Mouse (Mus musculus) CH12.LX (cell line): Measurements from ENCODE around the gene Rsu1. TPM values are rescaled to one million over a fixed set of nuclear protein-coding genes. Genes with fewer than 3 reads are reported as not detected.
A peak's percentile ranks its signal among the peaks of the same experiment; 100 is the strongest.

Experiments
- DNase-seq: peaks from one replicate; pipeline ENCODE4 v3.0.0-alpha.2; 2013; ENCODE audit errors: extremely low read depth
- H3K27ac ChIP-seq: 2 replicates; pipeline ENCODE4 v1.5.1; 2012; ENCODE audit warnings: low read depth, mild to moderate bottlenecking, control low read depth, moderate library complexity; ENCODE audit not compliant: insufficient read depth
- H3K27me3 ChIP-seq: replicated peaks from 2 replicates; pipeline ENCODE3; 2012; ENCODE audit warnings: inconsistent platforms
- H3K36me3 ChIP-seq, 2 experiments: replicated peaks in 1 of 2; 2 replicates each; pipeline versions ENCODE3 to v1.6.1; 2012; ENCODE audit warnings: inconsistent platforms in 1 of 2, low read length in 1 of 2, mild to moderate bottlenecking in 1 of 2, mixed read lengths in 1 of 2, moderate library complexity in 1 of 2; ENCODE audit not compliant: control insufficient read depth in 1 of 2, insufficient read depth in 1 of 2
- H3K4me1 ChIP-seq, 2 experiments: 2 replicates each; pipeline ENCODE4 v1.6.1; 2012; ENCODE audit warnings: inconsistent platforms in 1 of 2, moderate library complexity in 1 of 2; ENCODE audit not compliant: insufficient read depth in 2 of 2, control insufficient read depth in 1 of 2
- H3K4me2 ChIP-seq: 2 replicates; pipeline ENCODE4 v1.6.1; 2012; ENCODE audit warnings: low read depth, mild to moderate bottlenecking, control low read depth; ENCODE audit not compliant: poor library complexity, insufficient read depth, severe bottlenecking
- H3K4me3 ChIP-seq, 3 experiments: fragments of 150-350 bp in 1 of 3; sonication (generic) in 1 of 3; replicated peaks in 1 of 3; 2 replicates each; pipeline versions ENCODE3 to v1.5.1; 2011 to 2012; ENCODE audit warnings: low read depth in 2 of 3, low read length in 2 of 3, mild to moderate bottlenecking in 2 of 3, moderate library complexity in 2 of 3, control low read depth in 1 of 3, improper control_type of control experiment in 1 of 3, inconsistent platforms in 1 of 3, mixed read lengths in 1 of 3; ENCODE audit not compliant: poor library complexity in 1 of 3
- H3K79me2 ChIP-seq: replicated peaks from 2 replicates; pipeline ENCODE4 v1.6.1; 2012; ENCODE audit warnings: mild to moderate bottlenecking, moderate library complexity; ENCODE audit not compliant: control insufficient read depth, poor library complexity, insufficient read depth, severe bottlenecking; ENCODE audit errors: extremely low read depth
- H3K9ac ChIP-seq: 2 replicates; pipeline ENCODE4 v1.6.1; 2012; ENCODE audit warnings: low read depth, mild to moderate bottlenecking, control low read depth, moderate library complexity; ENCODE audit not compliant: insufficient read depth
- H3K9me3 ChIP-seq: replicated peaks from 2 replicates; pipeline ENCODE3; 2012; ENCODE audit warnings: low read length, inconsistent platforms, mixed read lengths
- CHD2 ChIP-seq: IDR thresholded peaks from 2 replicates; pipeline ENCODE4 v1.6.1; 2011; ENCODE audit warnings: low read length, improper control_type of control experiment
- ELF1 ChIP-seq: IDR thresholded peaks from 2 replicates; pipeline ENCODE4 v1.6.1; 2014; ENCODE audit warnings: low read depth, mild to moderate bottlenecking, inconsistent platforms, low read length, improper control_type of control experiment
- ETS1 ChIP-seq: conservative IDR thresholded peaks from 2 replicates; pipeline ENCODE4 v1.6.1; 2012; ENCODE audit warnings: low read depth, mild to moderate bottlenecking, inconsistent platforms, low read length, improper control_type of control experiment, moderate library complexity
- HCFC1 ChIP-seq: IDR thresholded peaks from 2 replicates; pipeline ENCODE4 v1.6.1; 2012; ENCODE audit warnings: low read depth, mild to moderate bottlenecking, inconsistent platforms, low read length, improper control_type of control experiment
- JUND ChIP-seq: conservative IDR thresholded peaks from 2 replicates; pipeline ENCODE4 v1.6.1; 2011; ENCODE audit warnings: low read depth, low read length, improper control_type of control experiment
- KAT2A ChIP-seq: IDR thresholded peaks from 2 replicates; pipeline ENCODE4 v1.6.1; 2012; ENCODE audit warnings: low read length, improper control_type of control experiment, inconsistent platforms; ENCODE audit not compliant: insufficient replicate concordance
- MAX ChIP-seq: IDR thresholded peaks from 2 replicates; pipeline ENCODE4 v1.6.1; 2011; ENCODE audit warnings: low read length, improper control_type of control experiment
- MEF2A ChIP-seq: IDR thresholded peaks from 2 replicates; pipeline ENCODE4 v1.6.1; 2014; ENCODE audit warnings: low read depth, mild to moderate bottlenecking, inconsistent platforms, low read length, improper control_type of control experiment, borderline replicate concordance
- MXI1 ChIP-seq: IDR thresholded peaks from 2 replicates; pipeline ENCODE4 v1.6.1; 2011; ENCODE audit warnings: mild to moderate bottlenecking, low read depth, low read length, improper control_type of control experiment
- MYC ChIP-seq: IDR thresholded peaks from 2 replicates; pipeline ENCODE4 v1.6.1; 2011; ENCODE audit warnings: low read depth, mild to moderate bottlenecking, improper control_type of control experiment, low read length
- NRF1 ChIP-seq: IDR thresholded peaks from 2 replicates; pipeline ENCODE4 v1.6.1; 2014; ENCODE audit warnings: low read depth, mild to moderate bottlenecking, inconsistent platforms, low read length, improper control_type of control experiment, moderate library complexity
- POLR2A ChIP-seq: IDR thresholded peaks from 2 replicates; pipeline ENCODE4 v1.6.1; 2011; ENCODE audit warnings: low read depth, mild to moderate bottlenecking, improper control_type of control experiment, low read length
- SIN3A ChIP-seq: IDR thresholded peaks from 2 replicates; pipeline ENCODE4 v1.6.1; 2012; ENCODE audit warnings: low read length, improper control_type of control experiment, inconsistent platforms
- TBP ChIP-seq: conservative IDR thresholded peaks from 2 replicates; pipeline ENCODE4 v1.6.1; 2011; ENCODE audit warnings: low read depth, low read length, improper control_type of control experiment
- USF1 ChIP-seq: IDR thresholded peaks from 2 replicates; pipeline ENCODE4 v1.6.1; 2014; ENCODE audit warnings: low read depth, mild to moderate bottlenecking, inconsistent platforms, low read length, improper control_type of control experiment
- USF2 ChIP-seq: conservative IDR thresholded peaks from 2 replicates; pipeline ENCODE4 v1.6.1; 2011; ENCODE audit warnings: low read depth, low read length, improper control_type of control experiment
- ZKSCAN1 ChIP-seq: IDR thresholded peaks from 2 replicates; pipeline ENCODE4 v1.6.1; 2012; ENCODE audit warnings: low read depth, inconsistent platforms, low read length, improper control_type of control experiment, borderline replicate concordance
- ZMIZ1 ChIP-seq: IDR thresholded peaks from 2 replicates; pipeline ENCODE4 v1.6.1; 2012; ENCODE audit warnings: low read depth, mild to moderate bottlenecking, inconsistent platforms, low read length, improper control_type of control experiment
- dilution Hi-C: fragments of 300-500 bp; cut with MboI; formaldehyde crosslinking; loops from 2 replicates; pipeline ENCODE4 v1.14.3; 2020; ENCODE audit warnings: low sequenced_read_pairs; ENCODE audit not compliant: extremely low pct_unique_long_range_greater_than_20kb, extremely low pct_ligation_motif_present
- in situ Hi-C: fragments of 300-500 bp; cut with MboI; formaldehyde crosslinking; loops from 3 replicates; pipeline ENCODE4 v1.14.3; 2019; ENCODE audit warnings: low sequenced_read_pairs, low pct_ligation_motif_present, low pct_unique_long_range_greater_than_20kb, mixed read lengths
- polyA plus RNA-seq: library from polyadenylated mRNA; unstranded; fragments of >175 nt; gene quantifications from 2 replicates; pipeline ENCODE4 v1.2.1, GENCODE M21; 2012; ENCODE audit warnings: low read depth; ENCODE audit not compliant: insufficient read length
- total RNA-seq, 2 experiments: library from RNA; depleted of rRNA; stranded (reverse); fragments of 300-350 nt in 1 of 2; fragments of >200 nt in 1 of 2; gene quantifications; 2 replicates each; pipeline ENCODE4 v1.2.3; 2012 to 2014

The Rsu1 gene
- 29.5 and 33.0 TPM in 2 replicates for total RNA-seq (2012; rRNA removed)
- total RNA-seq (2014; rRNA removed), result 86.3 and 86.4 TPM in 2 replicates
- 102 and 108 TPM in 2 replicates for polyA plus RNA-seq

DNA sequence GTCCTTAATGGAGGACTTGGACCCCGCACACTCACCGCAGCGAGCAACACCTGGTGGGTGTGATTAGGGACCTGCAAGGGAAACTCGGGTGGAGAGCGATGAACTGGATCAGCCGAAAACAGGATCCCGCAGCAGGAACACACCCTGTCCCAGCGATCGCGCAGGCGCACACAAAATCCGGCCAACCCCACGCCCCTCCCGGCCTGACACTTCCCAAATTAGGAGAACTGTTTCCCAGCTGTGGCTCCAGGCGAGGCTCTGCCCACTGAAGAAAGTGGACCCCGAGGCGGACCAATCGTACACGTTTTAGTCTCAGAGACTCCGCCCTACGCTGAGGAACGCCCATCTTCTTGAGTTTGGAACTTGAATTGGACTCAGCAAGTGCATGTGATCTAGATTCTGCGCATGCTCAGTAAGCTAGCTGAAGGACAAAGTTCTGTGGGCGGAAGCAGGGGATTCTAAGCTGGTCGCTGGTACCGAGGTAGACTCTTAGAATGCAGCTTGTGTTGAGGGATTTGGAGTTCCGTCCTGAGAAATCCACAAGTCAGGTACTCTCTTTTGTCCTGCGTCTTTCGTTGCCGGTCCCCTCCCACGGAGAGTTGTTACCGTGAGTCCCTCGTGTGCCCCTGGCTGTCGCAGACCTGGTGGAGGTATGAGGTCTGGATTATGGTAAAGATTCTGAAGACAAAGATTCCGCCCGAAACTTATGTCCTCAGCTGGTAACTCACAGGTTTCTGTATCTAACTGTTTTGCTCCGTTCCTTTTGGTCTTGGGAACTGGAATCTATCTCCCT lies at the start of gene Rsu1:
Gene Rsu1, minus strand, starts transcription at position 251 of the 793 bp plus-strand sequence.
- dilution Hi-C loops (no loop called here), in situ Hi-C loops (no loop called here)
- peak within 1 kb of the TSS; percentile 69 to 91 (median 73) for H3K4me3 ChIP-seq
- no peak within 1 kb of the TSS for H3K27ac ChIP-seq
- peaks cover 0 to 30% of the 10 kb centered on the region in 2 experiments for H3K36me3 ChIP-seq
- TF ChIP-seq USF1 (peak; percentile 86), POLR2A (peak; percentile 67), JUND (no peak), MYC (no peak; the same call in 1 of the 2 replicates), USF2 (peak; percentile 75), CHD2 (no peak), ETS1 (no peak), SIN3A (peak; percentile 92), NRF1 (peak; percentile 87), HCFC1 (peak; percentile 90), MAX (no peak), MEF2A (0 out of 2 replicates have a peak, but pooled peaks have one; percentile 6), ELF1 (peak; percentile 99), ZMIZ1 (0 out of 2 replicates have a peak, but pooled peaks have one; percentile 22), TBP (peak; percentile 63), KAT2A (peak; percentile 49; the same call in 1 of the 2 replicates)
- H3K4me1 ChIP-seq, result peaks cover 0 to 31% of the 10 kb centered on the region in 2 experiments; a peak in 2 of 4 replicates
- peak; percentile 100 for DNase-seq
- peak within 1 kb of the TSS; percentile 80 for H3K9ac ChIP-seq
- no peaks in the 10 kb centered on the region for H3K79me2 ChIP-seq
- no peaks in the 10 kb centered on the region for H3K27me3 ChIP-seq
- peak within 1 kb of the TSS; percentile 86 for H3K4me2 ChIP-seq
- H3K9me3 ChIP-seq, result no peaks in the 10 kb centered on the region

DNA sequence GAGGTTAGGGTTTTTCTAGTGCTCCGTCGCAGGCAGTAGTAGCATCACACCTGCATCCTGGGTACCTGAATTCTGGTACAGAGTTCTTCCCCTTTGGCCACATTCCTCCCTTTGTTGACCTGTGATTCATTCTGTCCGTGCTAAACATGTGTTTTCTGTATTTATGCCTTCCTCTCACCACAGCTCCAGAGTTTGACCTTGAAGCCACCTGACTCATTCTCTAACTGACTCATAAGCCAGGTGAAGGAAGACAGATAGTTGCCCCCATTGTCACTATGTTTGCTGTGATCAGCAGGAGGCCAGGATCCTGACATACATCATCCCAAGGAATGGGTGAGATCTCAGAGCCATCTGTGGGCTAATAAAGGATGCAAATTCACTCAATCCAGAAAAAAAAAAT lies 32.2 kb upstream of the Rsu1 start:
- Histone ChIP-seq H3K36me3 (no peaks in the 10 kb centered on the region), H3K4me3 (no peak overlapping the region), H3K4me2 (no peak overlapping the region), H3K9ac (no peak overlapping the region), H3K79me2 (no peaks in the 10 kb centered on the region), H3K4me1 (no peaks in the 10 kb centered on the region), H3K9me3 (no peaks in the 10 kb centered on the region), H3K27me3 (no peaks in the 10 kb centered on the region), H3K27ac (no peak overlapping the region)
- dilution Hi-C loops, result no loop called here
- in situ Hi-C loops, result no loop called here
- TF ChIP-seq MXI1 (no peak), ZKSCAN1 (no peak)
- no peak for DNase-seq
